Mouse (Mus musculus) C2C12 (cell line): Measurements from ENCODE around the gene Pias1.

Experiments used
- CEBPB ChIP-seq: IDR thresholded peaks from one replicate; pipeline ENCODE4 v1.6.1; 2011; ENCODE audit warnings: low read depth, mild to moderate bottlenecking, control low read depth, moderate library complexity
- CTCF ChIP-seq: IDR thresholded peaks from one replicate; pipeline ENCODE4 v1.5.1; 2011; ENCODE audit not compliant: control insufficient read depth, insufficient read depth, insufficient read length
- FOSL1 ChIP-seq: IDR thresholded peaks from one replicate; pipeline ENCODE4 v1.8.0; 2011; ENCODE audit warnings: mild to moderate bottlenecking, low read length; ENCODE audit not compliant: poor library complexity, insufficient read depth, severe bottlenecking
- MAX ChIP-seq: IDR thresholded peaks from one replicate; pipeline ENCODE4 v1.6.1; 2011; ENCODE audit warnings: mild to moderate bottlenecking, control low read depth
- MYOD1 ChIP-seq: IDR thresholded peaks from one replicate; pipeline ENCODE4 v1.6.1; 2011; ENCODE audit warnings: low read depth; ENCODE audit not compliant: control insufficient read depth, insufficient read length

DNA sequence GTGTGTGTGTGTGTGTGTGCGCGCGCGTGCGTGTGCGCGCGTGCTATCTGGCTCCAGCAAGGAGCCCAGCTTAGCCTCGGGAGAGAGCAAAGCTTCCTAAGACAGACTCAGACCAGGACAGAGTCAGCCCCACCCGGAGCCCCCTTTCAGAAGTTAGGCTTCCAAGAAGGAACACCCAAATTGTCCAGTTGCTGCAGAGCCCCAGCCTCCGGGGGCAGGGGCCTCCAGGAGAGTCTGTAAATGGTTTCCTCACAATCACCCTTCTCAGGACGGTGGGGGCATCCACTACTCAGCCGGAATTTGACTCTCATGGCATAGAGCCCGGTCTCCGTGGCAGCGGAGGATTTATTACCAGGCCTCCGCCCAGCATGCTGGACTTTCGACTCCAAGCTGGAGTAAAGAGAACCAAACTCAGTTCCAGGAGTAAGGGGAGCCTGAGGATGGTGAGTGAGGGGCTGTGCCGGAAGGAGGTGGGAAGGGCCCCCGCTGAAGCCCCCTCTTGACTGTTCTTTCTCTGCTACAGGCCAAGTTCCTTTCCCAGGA is 129.9 kb downstream of the Pias1 start, which contains the start of gene Calml4:
- TF ChIP-seq CTCF: no peak
- TF ChIP-seq MAX: no peak
- no peak for TF ChIP-seq MYOD1
- TF ChIP-seq CEBPB: no peak
- TF ChIP-seq FOSL1: no peak
